ENCODE assay signal across 15 mouse cellular contexts in the genomic region with DNA sequence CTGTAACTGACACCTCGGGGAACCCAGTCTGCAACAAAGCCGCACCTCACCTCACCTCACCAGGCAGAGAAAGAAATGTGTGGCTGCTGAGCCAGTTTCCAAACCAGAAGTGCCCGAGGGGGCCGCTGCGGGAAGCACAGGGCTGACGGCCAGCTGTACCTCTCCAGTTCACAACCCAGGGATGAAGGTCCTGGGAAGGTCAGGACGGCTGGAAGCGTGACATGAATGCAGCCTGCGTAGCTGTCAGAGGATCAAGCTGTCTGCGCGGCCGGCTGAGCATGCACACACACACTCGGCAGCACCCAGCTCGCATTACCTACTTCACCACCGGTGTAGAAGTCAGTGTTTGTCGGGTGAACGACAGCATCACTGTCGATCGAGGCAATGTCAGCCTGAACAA. TPM values are rescaled to one million over a fixed set of nuclear protein-coding genes. Genes with fewer than 3 reads are reported as not detected.
A peak's percentile ranks its signal among the peaks of the same experiment; 100 is the strongest.
DNase-seq lines count a peak whose midpoint lies in the region; ATAC-seq and TF ChIP-seq lines count a peak whose summit lies in the region.
"Had no signal": no experiment of that assay in that cellular context is flagged by ENCODE, and none has a peak within 500 bp of the region (broad histone marks: within the 10 kb centered on the region; RNA-seq: fewer than 3 reads in every experiment).

No protein-coding gene starts in this region.

- no peaks in the 10 kb centered on the region for H3K27me3 ChIP-seq in hindbrain, embryonic 12.5 days
- H3K27me3 ChIP-seq in hindbrain, postnatal 0 days (ENCODE audit: insufficient read depth, low read length), result no peaks in the 10 kb centered on the region
- no peaks in the 10 kb centered on the region for H3K27me3 ChIP-seq in Patski
- no peaks in the 10 kb centered on the region for H3K27me3 ChIP-seq in heart, embryonic 10.5 days (ENCODE audit: insufficient read depth, poor library complexity, severe bottlenecking)
- H3K27me3 ChIP-seq: forebrain, embryonic 15.5 days; liver, embryonic 13.5 days had no signal

- no peak overlapping the region for H3K9ac ChIP-seq in hindbrain, embryonic 12.5 days
- no peak overlapping the region for H3K9ac ChIP-seq in hindbrain, postnatal 0 days (replicated peaks; ENCODE audit: low read length)
- H3K9ac ChIP-seq: forebrain, embryonic 15.5 days; liver, embryonic 13.5 days had no signal

- peaks cover 16% of the 10 kb centered on the region for H3K4me1 ChIP-seq in hindbrain, embryonic 12.5 days
- peaks cover 7% of the 10 kb centered on the region for H3K4me1 ChIP-seq in hindbrain, postnatal 0 days (ENCODE audit: insufficient read depth, low read length)
- peaks cover 33% of the 10 kb centered on the region for H3K4me1 ChIP-seq in heart, embryonic 10.5 days
- H3K4me1 ChIP-seq: liver, embryonic 13.5 days had no signal

- POLR2A ChIA-PET in Patski (lab: Charles Lee), result no interaction called here

- in situ Hi-C loops in Patski (cut with MboI; ENCODE audit: low pct_unique_long_range_greater_than_20kb), result no loop called here

- no peak for ATAC-seq in hindbrain, embryonic 12.5 days (ENCODE audit: low FRiP score)
- ATAC-seq in hindbrain, postnatal 0 days, result no peak
- peak; percentile 24 for ATAC-seq in Patski
- ATAC-seq: forebrain, embryonic 15.5 days had no signal

- no peaks in the 10 kb centered on the region for H3K9me3 ChIP-seq in hindbrain, embryonic 12.5 days (replicated peaks)
- no peaks in the 10 kb centered on the region for H3K9me3 ChIP-seq in hindbrain, postnatal 0 days (ENCODE audit: low read length)
- H3K9me3 ChIP-seq in heart, embryonic 10.5 days, result no peaks in the 10 kb centered on the region
- H3K9me3 ChIP-seq: forebrain, embryonic 15.5 days; liver, embryonic 13.5 days had no signal

- intact Hi-C loops in heart, postnatal 36 days (cut with DNase I), result loop anchor here (5.0 kb wide), 1 partner anchor 64 kb away; no protein-coding TSS in a partner anchor

- 70% methylated on average over 19 of the region's 19 CpGs for WGBS in hindbrain, embryonic 12.5 days
- 62% methylated on average over 19 of the region's 19 CpGs for WGBS in hindbrain, postnatal 0 days
- 57% methylated on average over 19 of the region's 19 CpGs for WGBS in heart, embryonic 10.5 days

- H3K4me3 ChIP-seq in hindbrain, embryonic 12.5 days, result no peak overlapping the region
- H3K4me3 ChIP-seq in hindbrain, postnatal 0 days (ENCODE audit: low read length), result no peak overlapping the region
- no peak overlapping the region for H3K4me3 ChIP-seq in heart, embryonic 10.5 days
- H3K4me3 ChIP-seq: forebrain, embryonic 15.5 days; liver, embryonic 13.5 days had no signal

- TF ChIP-seq CTCF in hindbrain, postnatal 0 days (IDR thresholded peaks at IDR 0.05; ENCODE audit: low read depth), result no peak
- TF ChIP-seq CTCF in Patski (IDR thresholded peaks at IDR 0.05), result no peak

- H3K36me3 ChIP-seq in hindbrain, embryonic 12.5 days, result peaks cover 80% of the 10 kb centered on the region
- H3K36me3 ChIP-seq in hindbrain, postnatal 0 days (ENCODE audit: insufficient read depth, low read length), result peaks cover 18% of the 10 kb centered on the region
- H3K36me3 ChIP-seq in heart, embryonic 10.5 days, result peaks cover 92% of the 10 kb centered on the region

- CTCF ChIA-PET in Patski (lab: Charles Lee), result no interaction called here

- peak overlapping the region; percentile 30; the same call in 1 of the 2 replicates for H3K27ac ChIP-seq in hindbrain, embryonic 12.5 days
- no peak overlapping the region for H3K27ac ChIP-seq in hindbrain, postnatal 0 days
- peak overlapping the region; percentile 74 for H3K27ac ChIP-seq in heart, embryonic 10.5 days
- H3K27ac ChIP-seq: forebrain, embryonic 15.5 days; liver, embryonic 13.5 days had no signal

- DNase-seq in hindbrain, postnatal 0 days (ENCODE audit: low spot score), result no peak
- no peak for DNase-seq in Patski (ENCODE audit: low read depth, low spot score)
- DNase-seq in heart, embryonic 10.5 days (ENCODE audit: low spot score), result peak; percentile 89
- DNase-seq in heart, postnatal 36 days, result peak; percentile 39 to 44
- no peak for DNase-seq in adrenal gland, postnatal 4 days (ENCODE audit: low spot score in 2 of 2)
- DNase-seq in right cerebral cortex, adult 18-20 months, result no peak
- no peak for DNase-seq in yolk sac, embryonic 10.5 days (ENCODE audit: low spot score)
- DNase-seq: B cell, adult 2 months; cerebellum, adult 11-12 months; liver, embryonic 13.5 days; lung, postnatal 10 days; thymus, postnatal 36 days had no signal

- no peak overlapping the region for H3K4me2 ChIP-seq in hindbrain, embryonic 12.5 days (replicated peaks)
- no peak overlapping the region for H3K4me2 ChIP-seq in hindbrain, postnatal 0 days (ENCODE audit: low read depth, low read length)
- H3K4me2 ChIP-seq: forebrain, embryonic 15.5 days; liver, embryonic 13.5 days; midbrain, embryonic 11.5 days had no signal

RNA-seq across cellular contexts. Expression of a gene that starts 48.2 kb away (rescaled TPM):
- 491 and 497 TPM in 2 replicates for polyA plus RNA-seq in hindbrain, embryonic 12.5 days (2016; fragmentation: Nextera tagmentation; extraction: Ambion mirVana)
- total RNA-seq in hindbrain, postnatal 0 days (2014; rRNA removed), result 181 and 192 TPM in 2 replicates
- polyA plus RNA-seq in hindbrain, postnatal 0 days (2015; fragmentation: Nextera tagmentation; extraction: Ambion mirVana), result 175 and 193 TPM in 2 replicates
- polyA plus RNA-seq in Patski (2021), result 185 TPM
- polyA plus RNA-seq in heart, embryonic 10.5 days (2016; fragmentation: Nextera tagmentation; extraction: Ambion mirVana), result 134 and 287 TPM in 2 replicates
- 10 to 100 TPM; 45.2 to 50.3 TPM for total RNA-seq in heart, postnatal 36 days (2021)
- total RNA-seq in adrenal gland, postnatal 4 days (2021), result 100 to 1,000 TPM; 164 to 176 TPM

Comparison
In these comparisons a context has a peak if more than half of its experiments do, and no peak if none do; other contexts are left out.
1. DNase-seq: peak in heart, embryonic 10.5 days (single experiment) and heart, postnatal 36 days (2 of 2); none in hindbrain, postnatal 0 days (single experiment), Patski (single experiment), adrenal gland, postnatal 4 days (0 of 2), right cerebral cortex, adult 18-20 months (single experiment) and yolk sac, embryonic 10.5 days (single experiment).